Mouse (Mus musculus): ENCODE data around the gene Il17d. TPM values are rescaled to one million over a fixed set of nuclear protein-coding genes. Genes with fewer than 3 reads are reported as not detected.

Gene Il17d
- polyA plus RNA-seq, 1 experiment from 2014 or later, result 0.49 TPM

DNA sequence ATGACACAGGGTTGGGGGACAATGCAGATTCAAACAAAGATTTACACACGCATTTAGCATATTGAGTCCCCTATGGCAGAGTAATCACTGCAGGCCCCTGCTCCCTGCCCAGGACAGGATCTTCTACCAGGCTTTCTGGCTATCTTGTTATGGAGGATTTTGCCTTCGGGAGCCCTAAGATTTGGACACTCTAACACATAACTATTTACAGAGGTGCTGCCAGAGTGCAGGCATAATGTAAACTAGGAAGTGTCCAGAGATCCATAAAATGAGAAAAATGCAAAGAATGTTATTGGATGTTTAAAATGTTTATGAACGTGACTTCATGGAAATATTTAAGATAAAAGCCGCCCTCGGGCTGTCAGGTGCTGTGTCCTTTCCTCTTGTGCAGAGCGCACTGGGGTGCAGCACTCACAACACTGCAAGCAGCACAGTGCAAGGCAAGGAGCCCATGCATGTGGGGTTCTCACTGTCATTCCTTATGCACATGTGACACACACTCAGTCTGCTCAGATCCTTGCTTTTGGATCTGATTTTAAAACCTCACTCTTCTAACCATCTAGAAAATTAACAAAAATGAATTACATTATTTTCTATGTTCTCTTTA lies 9.3 kb upstream of the Il17d start:
- Histone ChIP-seq H3K4me3 (ENCODE audit: low read depth, low read length) (no peak overlapping the region), H3K27me3 (ENCODE audit: control insufficient read depth, insufficient read depth, low read length) (no peaks in the 10 kb centered on the region), H3K9me3 (replicated peaks; ENCODE audit: control insufficient read depth, low read length) (no peaks in the 10 kb centered on the region), H3K27ac (ENCODE audit: low read depth, low read length) (no peak overlapping the region), H3K36me3 (ENCODE audit: control insufficient read depth, insufficient read depth, low read length) (no peaks in the 10 kb centered on the region), H3K4me1 (ENCODE audit: control insufficient read depth, insufficient read depth, low read length) (no peaks in the 10 kb centered on the region), H3K4me2 (no peak overlapping the region), H3K9ac (ENCODE audit: low read depth, low read length) (no peak overlapping the region)
- 63% methylated on average over 6 of the region's 6 CpGs for WGBS (ENCODE audit: insufficient replicate concordance)
- no peak for ATAC-seq (replicated peaks; ENCODE audit: insufficient number of reproducible peaks, low FRiP score, low TSS enrichment)

DNA sequence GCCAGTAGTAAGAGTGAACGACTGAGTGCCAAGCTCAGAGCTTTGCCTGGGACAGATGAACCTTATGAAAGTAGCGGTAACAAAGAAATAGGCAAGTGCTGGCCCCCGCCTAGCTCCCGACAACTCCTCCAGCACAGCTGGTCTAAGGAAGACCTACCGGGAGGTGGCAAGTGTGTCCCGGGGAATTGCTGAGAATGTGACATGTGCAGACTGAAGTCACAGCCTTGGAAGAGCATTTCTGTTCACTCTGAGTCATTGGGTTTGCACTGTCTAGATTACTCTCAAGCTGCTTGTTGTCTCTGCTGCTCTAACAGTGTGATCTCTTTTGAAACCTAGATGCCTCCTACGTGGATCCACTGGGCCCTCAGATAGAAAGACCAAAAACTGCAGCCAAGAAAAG lies 7.6 kb upstream of the Il17d start:
- 76% methylated on average over 7 of the region's 7 CpGs for WGBS (ENCODE audit: insufficient replicate concordance)
- no peaks in the 10 kb centered on the region for H3K36me3 ChIP-seq (ENCODE audit: control insufficient read depth, insufficient read depth, low read length)
- ATAC-seq (replicated peaks; ENCODE audit: insufficient number of reproducible peaks, low FRiP score, low TSS enrichment), result no peak

DNA sequence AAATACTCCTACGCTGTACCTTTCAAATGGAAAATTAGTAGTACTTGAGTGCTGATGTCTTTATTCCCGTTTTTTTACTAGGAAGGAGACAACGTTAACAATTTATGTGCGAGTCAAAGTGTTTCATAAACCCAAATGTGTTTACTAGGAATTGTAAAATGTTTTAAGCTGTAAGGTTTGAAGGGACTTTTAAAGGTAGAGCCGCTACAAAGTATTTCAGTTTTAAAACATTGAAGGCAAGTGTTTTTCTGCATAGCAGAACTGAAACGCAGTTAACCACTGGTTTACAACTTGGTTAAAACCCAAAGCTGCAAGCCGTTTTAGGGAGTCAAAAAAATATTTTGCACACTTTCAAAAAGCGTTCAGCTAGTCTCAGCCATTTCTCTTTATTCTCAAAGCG lies 815 bp upstream of the Il17d start:
- H3K27me3 ChIP-seq (ENCODE audit: control insufficient read depth, insufficient read depth, low read length), result peaks cover 26% of the 10 kb centered on the region
- WGBS (ENCODE audit: insufficient replicate concordance), result 88% methylated on average over 9 of the region's 9 CpGs

More for the DNA sequence above, 7.6 kb upstream of the Il17d start:
- H3K27me3 ChIP-seq (ENCODE audit: control insufficient read depth, insufficient read depth, low read length), result no peaks in the 10 kb centered on the region
- no peaks in the 10 kb centered on the region for H3K4me1 ChIP-seq (ENCODE audit: control insufficient read depth, insufficient read depth, low read length)
- no peak overlapping the region for H3K4me3 ChIP-seq (ENCODE audit: low read depth, low read length)
- H3K9me3 ChIP-seq (replicated peaks; ENCODE audit: control insufficient read depth, low read length), result no peaks in the 10 kb centered on the region
- no peak overlapping the region for H3K27ac ChIP-seq (ENCODE audit: low read depth, low read length)
- H3K4me2 ChIP-seq, result no peak overlapping the region
- H3K9ac ChIP-seq (ENCODE audit: low read depth, low read length), result no peak overlapping the region

DNA sequence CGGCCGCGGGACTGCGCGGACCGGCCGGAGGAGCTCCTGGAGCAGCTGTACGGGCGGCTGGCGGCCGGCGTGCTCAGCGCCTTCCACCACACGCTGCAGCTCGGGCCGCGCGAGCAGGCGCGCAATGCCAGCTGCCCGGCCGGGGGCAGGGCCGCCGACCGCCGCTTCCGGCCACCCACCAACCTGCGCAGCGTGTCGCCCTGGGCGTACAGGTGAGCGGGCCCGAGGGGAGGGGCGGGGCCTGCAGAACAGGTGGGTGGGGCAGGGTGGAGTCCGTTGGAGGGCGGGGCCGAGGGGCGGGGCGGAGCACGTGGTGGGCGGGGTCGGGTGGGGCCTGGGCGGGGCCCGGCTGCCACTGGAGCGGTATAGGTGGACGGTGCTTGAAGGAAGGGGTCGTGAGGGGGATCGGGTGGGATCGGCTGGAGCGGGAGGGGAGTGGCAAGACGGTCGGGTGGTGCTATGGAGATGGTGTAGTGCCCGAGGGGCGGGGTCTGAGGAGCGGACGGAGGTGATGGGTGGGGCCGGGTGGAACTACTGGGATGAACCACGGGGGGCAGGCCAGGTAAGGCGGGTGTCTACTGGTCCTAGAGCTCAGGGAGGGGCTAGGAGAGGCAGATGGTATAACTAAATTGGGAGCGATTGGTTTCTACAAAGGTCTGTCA lies 942 bp downstream of the Il17d start:
- WGBS (ENCODE audit: insufficient replicate concordance), result under 1% methylated on average over 56 of the region's 60 CpGs
- H3K27me3 ChIP-seq (ENCODE audit: control insufficient read depth, insufficient read depth, low read length), result peaks cover 28% of the 10 kb centered on the region
- ATAC-seq (replicated peaks; ENCODE audit: insufficient number of reproducible peaks, low FRiP score, low TSS enrichment), result peak; percentile 67
- H3K4me3 ChIP-seq (ENCODE audit: low read depth, low read length), result peak overlapping the region; percentile 67
- H3K9me3 ChIP-seq (replicated peaks; ENCODE audit: control insufficient read depth, low read length), result no peaks in the 10 kb centered on the region
- peak overlapping the region; percentile 94 for H3K4me2 ChIP-seq
- H3K9ac ChIP-seq (ENCODE audit: low read depth, low read length), result peak overlapping the region; percentile 64; the same call in 1 of the 2 replicates
- H3K4me1 ChIP-seq (ENCODE audit: control insufficient read depth, insufficient read depth, low read length), result no peaks in the 10 kb centered on the region
- H3K36me3 ChIP-seq (ENCODE audit: control insufficient read depth, insufficient read depth, low read length), result no peaks in the 10 kb centered on the region
- H3K27ac ChIP-seq (ENCODE audit: low read depth, low read length), result no peak overlapping the region

More for the DNA sequence above, 815 bp upstream of the Il17d start:
- ATAC-seq (replicated peaks; ENCODE audit: insufficient number of reproducible peaks, low FRiP score, low TSS enrichment), result no peak
- H3K9me3 ChIP-seq (replicated peaks; ENCODE audit: control insufficient read depth, low read length), result no peaks in the 10 kb centered on the region
- no peak overlapping the region for H3K4me2 ChIP-seq
- no peaks in the 10 kb centered on the region for H3K4me1 ChIP-seq (ENCODE audit: control insufficient read depth, insufficient read depth, low read length)
- H3K27ac ChIP-seq (ENCODE audit: low read depth, low read length), result no peak overlapping the region
- H3K9ac ChIP-seq (ENCODE audit: low read depth, low read length), result no peak overlapping the region
- H3K4me3 ChIP-seq (ENCODE audit: low read depth, low read length), result no peak overlapping the region
- no peaks in the 10 kb centered on the region for H3K36me3 ChIP-seq (ENCODE audit: control insufficient read depth, insufficient read depth, low read length)

DNA sequence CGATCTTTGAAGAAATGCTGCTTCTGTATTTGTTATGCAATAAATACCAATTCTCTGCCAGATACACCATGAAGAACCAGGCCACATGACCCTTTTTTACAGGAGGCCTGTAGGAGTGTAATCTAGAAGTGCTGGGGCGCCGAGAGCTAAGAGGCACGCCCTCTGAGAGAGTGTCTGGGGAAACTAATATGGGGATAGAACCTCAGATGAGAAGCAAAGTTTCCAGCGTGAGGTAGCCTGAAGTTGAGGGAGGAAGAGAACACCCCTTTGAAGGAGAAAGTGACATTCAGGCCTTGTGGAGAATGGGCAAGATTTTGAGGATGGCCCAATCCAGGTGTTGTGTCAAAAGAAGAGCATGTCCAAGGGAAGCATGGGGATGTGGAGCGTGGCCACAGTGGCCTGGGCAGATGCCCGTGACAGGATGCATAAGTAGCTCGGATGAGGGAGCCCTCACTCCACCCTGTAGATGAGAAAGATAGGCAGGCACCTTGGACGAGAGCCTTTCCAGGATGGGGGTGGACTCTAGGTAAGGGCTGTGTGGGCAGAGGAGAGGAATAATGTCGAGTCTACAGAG lies 1.6 kb downstream of the Il17d start:
- Histone ChIP-seq H3K9ac (ENCODE audit: low read depth, low read length) (no peak overlapping the region), H3K4me3 (ENCODE audit: low read depth, low read length) (peak overlapping the region; percentile 67), H3K4me1 (ENCODE audit: control insufficient read depth, insufficient read depth, low read length) (no peaks in the 10 kb centered on the region), H3K4me2 (peak overlapping the region; percentile 94), H3K27me3 (ENCODE audit: control insufficient read depth, insufficient read depth, low read length) (peaks cover 28% of the 10 kb centered on the region), H3K36me3 (ENCODE audit: control insufficient read depth, insufficient read depth, low read length) (no peaks in the 10 kb centered on the region), H3K9me3 (replicated peaks; ENCODE audit: control insufficient read depth, low read length) (no peaks in the 10 kb centered on the region), H3K27ac (ENCODE audit: low read depth, low read length) (no peak overlapping the region)
- no peak for ATAC-seq (replicated peaks; ENCODE audit: insufficient number of reproducible peaks, low FRiP score, low TSS enrichment)
- 49% methylated on average over 10 of the region's 10 CpGs for WGBS (ENCODE audit: insufficient replicate concordance)

DNA sequence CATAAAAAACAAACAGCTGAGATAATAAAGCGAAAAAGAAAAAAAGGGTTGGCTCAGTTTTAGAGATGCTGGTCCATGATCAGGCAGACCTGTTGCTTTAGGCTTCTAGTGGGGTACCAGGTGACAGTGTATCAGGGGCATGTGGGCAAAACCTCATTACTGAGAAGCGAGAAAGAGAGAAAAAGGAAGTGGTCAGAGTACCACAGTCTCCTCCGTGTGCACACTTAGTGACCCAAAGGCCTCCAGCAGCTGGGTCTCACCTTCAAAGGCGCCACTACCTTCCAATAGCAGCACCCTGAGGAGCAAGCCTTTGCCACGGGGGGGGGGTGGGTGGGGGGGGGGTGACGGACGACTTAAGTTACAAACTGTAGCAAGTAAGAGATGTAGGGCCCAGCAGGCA lies 2.5 kb downstream of the Il17d start:
- H3K9ac ChIP-seq (ENCODE audit: low read depth, low read length), result no peak overlapping the region
- no peak overlapping the region for H3K4me3 ChIP-seq (ENCODE audit: low read depth, low read length)
- H3K27me3 ChIP-seq (ENCODE audit: control insufficient read depth, insufficient read depth, low read length), result peaks cover 28% of the 10 kb centered on the region
- no peak overlapping the region for H3K4me2 ChIP-seq
- H3K27ac ChIP-seq (ENCODE audit: low read depth, low read length), result no peak overlapping the region
- H3K9me3 ChIP-seq (replicated peaks; ENCODE audit: control insufficient read depth, low read length), result no peaks in the 10 kb centered on the region
- no peaks in the 10 kb centered on the region for H3K36me3 ChIP-seq (ENCODE audit: control insufficient read depth, insufficient read depth, low read length)
- no peak for ATAC-seq (replicated peaks; ENCODE audit: insufficient number of reproducible peaks, low FRiP score, low TSS enrichment)
- H3K4me1 ChIP-seq (ENCODE audit: control insufficient read depth, insufficient read depth, low read length), result no peaks in the 10 kb centered on the region
- 53% methylated on average over 5 of the region's 7 CpGs for WGBS (ENCODE audit: insufficient replicate concordance)

DNA sequence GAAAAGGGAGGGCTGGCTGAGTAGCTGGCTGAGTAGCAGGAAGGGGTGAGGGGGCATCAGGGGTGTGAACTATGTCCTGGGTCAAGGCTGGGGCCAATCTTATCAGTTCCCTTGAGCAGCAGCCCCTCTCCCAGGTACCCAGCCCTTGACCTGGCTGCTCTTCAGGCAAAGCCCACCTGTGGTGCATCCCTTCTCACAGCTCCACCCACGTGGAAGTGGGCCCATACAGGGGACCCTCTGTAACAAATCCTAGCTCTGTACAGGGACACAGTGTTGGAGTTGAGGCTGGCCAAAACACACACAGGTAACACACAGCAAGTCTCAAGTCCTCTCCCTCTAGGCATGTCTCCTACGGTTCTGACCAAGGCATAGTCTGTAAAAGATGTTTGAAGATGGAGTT lies 3.0 kb downstream of the Il17d start:
- H3K9me3 ChIP-seq (replicated peaks; ENCODE audit: control insufficient read depth, low read length), result no peaks in the 10 kb centered on the region
- no peak overlapping the region for H3K9ac ChIP-seq (ENCODE audit: low read depth, low read length)
- no peak for ATAC-seq (replicated peaks; ENCODE audit: insufficient number of reproducible peaks, low FRiP score, low TSS enrichment)
- no peak overlapping the region for H3K27ac ChIP-seq (ENCODE audit: low read depth, low read length)
- no peak overlapping the region for H3K4me2 ChIP-seq
- H3K36me3 ChIP-seq (ENCODE audit: control insufficient read depth, insufficient read depth, low read length), result no peaks in the 10 kb centered on the region
- 34% methylated on average over 2 of the region's 2 CpGs for WGBS (ENCODE audit: insufficient replicate concordance)
- H3K4me3 ChIP-seq (ENCODE audit: low read depth, low read length), result no peak overlapping the region
- no peaks in the 10 kb centered on the region for H3K4me1 ChIP-seq (ENCODE audit: control insufficient read depth, insufficient read depth, low read length)
- H3K27me3 ChIP-seq (ENCODE audit: control insufficient read depth, insufficient read depth, low read length), result peaks cover 28% of the 10 kb centered on the region

DNA sequence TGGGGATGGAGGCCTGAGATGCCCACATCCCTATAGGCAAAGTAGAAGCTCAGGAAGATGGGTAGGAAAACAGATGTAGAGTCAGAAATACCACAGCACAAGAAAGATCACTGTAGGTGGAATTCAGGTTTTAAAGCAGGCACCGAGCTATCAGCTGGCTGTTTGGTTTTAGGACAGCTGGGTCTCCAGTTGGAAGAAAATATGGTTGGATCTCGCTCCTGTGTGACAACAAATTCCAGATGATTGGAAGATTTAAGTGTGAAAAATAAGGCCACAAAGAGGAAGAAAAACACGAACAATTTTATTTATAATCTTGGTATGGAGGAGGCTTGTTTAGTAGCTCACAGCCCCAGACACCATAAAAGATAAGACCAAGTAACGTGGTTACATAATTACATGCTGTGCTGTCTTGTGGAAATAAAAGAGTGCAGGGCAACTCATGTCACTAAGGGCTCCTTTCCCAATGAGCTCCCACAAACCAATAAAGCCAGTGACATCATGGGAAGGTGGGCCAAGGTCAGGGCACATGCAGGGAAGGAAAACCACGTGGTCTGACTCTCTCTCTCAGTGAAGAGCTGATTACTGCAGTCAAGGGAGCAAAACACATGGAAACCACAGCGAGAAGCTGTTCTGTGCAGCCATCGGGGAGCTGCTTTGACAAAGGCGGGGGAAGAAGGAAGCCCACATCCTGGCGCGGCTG lies 4.7 kb downstream of the Il17d start:
- no peak overlapping the region for H3K4me2 ChIP-seq
- no peaks in the 10 kb centered on the region for H3K36me3 ChIP-seq (ENCODE audit: control insufficient read depth, insufficient read depth, low read length)
- 51% methylated on average over 10 of the region's 10 CpGs for WGBS (ENCODE audit: insufficient replicate concordance)
- H3K27me3 ChIP-seq (ENCODE audit: control insufficient read depth, insufficient read depth, low read length), result peaks cover 24% of the 10 kb centered on the region
- H3K9me3 ChIP-seq (replicated peaks; ENCODE audit: control insufficient read depth, low read length), result no peaks in the 10 kb centered on the region
- no peak overlapping the region for H3K9ac ChIP-seq (ENCODE audit: low read depth, low read length)
- no peak for ATAC-seq (replicated peaks; ENCODE audit: insufficient number of reproducible peaks, low FRiP score, low TSS enrichment)
- no peaks in the 10 kb centered on the region; the same call in 1 of the 2 replicates for H3K4me1 ChIP-seq (ENCODE audit: control insufficient read depth, insufficient read depth, low read length)
- no peak overlapping the region for H3K27ac ChIP-seq (ENCODE audit: low read depth, low read length)
- no peak overlapping the region for H3K4me3 ChIP-seq (ENCODE audit: low read depth, low read length)
